Mouse (Mus musculus): ENCODE results near the gene Rdx.

Rdx gene

DNA sequence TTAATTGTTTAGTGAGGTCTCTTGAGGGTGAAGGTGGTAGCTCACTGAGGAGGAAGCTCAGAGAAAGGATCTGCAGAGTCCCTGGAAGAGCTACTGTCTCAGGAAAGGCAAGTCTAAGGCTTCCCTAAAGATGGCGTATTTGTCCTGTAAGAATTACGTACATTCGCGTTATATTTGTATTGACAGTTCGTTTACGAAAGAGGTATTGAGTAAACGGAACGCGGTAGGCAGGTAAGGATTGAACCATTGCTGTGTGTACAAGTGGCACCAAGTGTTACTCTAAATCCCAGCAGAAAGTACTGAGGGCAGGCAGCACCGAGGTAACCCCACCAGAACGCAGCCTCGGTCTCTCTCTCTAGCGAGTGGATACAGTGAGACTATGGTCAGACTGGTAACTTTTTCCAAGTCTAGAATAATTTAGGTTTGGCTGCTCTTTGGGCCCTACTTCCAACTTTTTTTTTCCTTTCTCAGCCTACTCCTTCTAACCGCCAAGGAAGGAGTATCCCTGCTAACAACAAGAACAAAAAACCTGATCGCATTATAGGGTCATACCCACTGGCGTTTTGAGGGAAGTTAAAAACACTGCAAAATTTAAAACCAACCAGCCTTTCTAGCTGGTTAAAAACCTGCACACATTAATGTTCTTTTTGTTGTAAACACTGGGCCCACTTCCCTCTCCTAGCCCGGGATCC, at the start of gene Rdx:
TSS of gene Rdx (plus strand) at position 45 of the 692 bp plus-strand sequence.
- DNase-seq (ENCODE audit: low spot score) = peak; percentile 12

DNA sequence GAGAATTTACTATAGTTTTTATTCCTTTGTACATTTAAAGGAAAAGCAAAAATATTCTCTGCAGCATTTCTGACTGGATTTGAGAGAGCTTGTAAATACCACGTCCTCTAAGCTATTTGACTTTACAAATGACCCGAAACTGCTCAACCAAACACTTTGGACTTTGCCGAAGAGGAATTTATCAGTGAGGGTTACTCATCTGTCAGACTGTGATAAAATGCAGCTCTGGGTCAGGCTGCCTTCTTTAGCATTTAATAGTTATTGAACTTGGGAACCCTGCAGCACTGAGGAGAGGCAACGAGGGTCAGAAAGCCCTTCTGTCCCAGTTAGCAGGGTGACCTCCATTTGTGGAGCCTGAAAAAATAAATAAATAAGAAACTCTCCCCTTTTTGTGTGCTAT, 43.5 kb upstream of the Rdx start:
- no peak for DNase-seq (ENCODE audit: low spot score)

DNA sequence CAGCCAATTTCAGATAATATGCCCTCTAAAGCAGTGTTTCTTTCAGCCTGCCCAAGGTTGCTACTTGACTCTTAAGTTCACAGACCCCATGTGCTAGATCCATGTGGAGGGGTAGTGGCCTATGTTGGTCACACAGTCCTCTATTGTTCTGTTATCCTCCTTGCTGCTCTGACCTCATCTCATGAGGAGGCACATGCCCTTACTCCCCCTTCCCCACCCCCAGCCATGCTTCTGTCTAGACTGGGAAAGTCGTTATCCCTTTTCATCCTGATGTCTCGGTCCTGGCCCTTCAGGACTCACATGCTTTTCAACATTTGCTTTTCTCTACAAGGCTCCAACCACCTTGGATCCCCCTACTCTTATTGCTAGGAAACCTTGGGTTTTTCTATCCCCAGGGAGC, 39.6 kb upstream of the Rdx start:
- DNase-seq (ENCODE audit: low spot score) = no peak

DNA sequence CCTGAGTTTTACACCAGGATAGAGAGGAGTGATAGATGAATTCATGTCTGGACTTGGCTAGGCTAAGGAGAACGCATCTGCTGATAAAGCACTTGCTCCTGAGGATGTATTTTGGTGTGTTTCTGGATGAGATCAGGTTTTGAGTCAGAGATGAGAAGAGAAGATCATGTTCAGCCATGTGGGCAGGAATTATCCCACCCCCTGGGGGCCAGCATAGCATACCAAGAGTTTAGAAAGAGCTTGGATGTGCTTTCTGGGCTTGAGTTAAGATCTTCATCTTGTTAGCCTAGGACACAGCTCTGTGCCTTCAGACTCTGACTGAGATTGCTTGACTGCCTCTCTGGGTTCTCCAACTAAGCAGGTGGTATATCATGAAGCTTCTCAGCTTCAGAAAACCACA, 38.5 kb upstream of the Rdx start:
- no peak for DNase-seq (ENCODE audit: low spot score)

DNA sequence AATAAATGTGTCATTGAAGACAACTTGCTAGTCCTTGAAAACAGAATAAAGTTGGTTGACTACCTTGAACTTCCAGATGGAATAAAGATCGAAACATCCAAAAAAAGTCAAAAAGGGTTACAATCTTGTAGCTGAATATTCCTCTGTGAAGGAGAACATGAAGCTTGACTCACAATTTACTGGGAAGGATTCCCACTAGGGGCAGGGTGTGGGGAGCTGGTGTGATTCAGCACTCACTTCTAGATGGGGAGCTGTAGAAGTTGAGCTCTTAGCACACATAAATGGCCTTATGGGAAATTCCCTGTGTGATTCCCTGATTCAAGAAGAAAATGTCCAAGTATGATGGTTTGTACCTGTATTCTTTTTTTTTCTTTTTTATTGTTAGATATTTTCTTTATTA, 34.7 kb upstream of the Rdx start:
- no peak for DNase-seq (ENCODE audit: low spot score)

DNA sequence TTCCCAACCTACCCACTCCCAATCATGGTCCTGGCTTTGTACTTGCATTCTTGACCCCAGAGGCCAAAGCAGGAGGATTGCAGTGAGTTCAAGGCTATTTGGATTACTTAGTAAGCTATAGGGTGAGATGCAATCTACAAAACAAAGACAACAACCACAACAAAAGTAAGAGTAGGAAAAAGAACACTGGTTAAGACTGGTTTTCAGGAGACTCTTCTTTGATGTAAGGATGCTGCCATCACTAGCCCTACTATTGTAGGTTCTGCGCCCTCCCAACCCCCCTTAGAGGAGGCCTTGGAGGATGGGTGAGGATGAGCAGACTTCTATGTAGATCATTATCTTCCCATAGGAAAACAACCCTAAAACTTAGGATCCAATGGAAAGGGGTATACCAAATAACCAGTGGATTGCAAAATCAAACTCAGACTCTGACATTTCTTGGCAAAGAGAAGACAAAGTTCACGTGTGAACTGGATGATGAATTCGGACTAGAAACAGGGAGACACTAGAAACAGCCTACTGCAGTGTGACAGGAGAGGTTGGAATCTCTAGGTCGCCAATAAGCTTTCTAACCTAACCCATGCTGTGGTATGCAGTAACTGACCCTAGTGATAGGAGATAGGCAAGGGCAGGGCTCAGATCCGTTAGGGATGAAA, 34.1 kb upstream of the Rdx start:
- no peak for DNase-seq (ENCODE audit: low spot score)

DNA sequence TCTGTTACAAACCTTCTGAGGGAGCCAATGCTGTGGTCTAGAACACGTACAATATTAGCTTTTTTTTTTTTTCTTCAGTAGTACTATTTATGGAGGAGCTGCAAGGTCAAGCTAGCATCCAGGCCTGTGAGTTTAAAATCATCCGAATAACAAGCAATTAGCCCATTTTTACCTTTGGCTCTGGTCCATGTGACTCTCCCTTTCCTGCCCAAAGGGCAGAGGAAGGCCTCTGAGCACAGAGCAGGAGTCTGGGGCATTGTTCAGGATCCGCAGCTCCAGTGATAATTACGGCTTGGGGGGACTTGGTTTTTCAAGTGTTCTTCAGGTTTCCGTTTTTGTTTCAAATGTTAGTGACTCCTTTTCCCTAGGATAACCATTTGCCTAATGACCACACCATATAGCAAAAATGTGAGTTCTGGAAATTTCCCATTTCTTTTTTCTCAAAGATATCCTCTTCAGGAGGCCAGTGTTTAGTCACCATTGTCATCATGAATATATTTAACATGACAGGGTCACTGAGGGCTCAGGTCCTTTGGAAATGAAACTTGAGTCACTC, 33.0 kb upstream of the Rdx start:
- no peak for DNase-seq (ENCODE audit: low spot score)

DNA sequence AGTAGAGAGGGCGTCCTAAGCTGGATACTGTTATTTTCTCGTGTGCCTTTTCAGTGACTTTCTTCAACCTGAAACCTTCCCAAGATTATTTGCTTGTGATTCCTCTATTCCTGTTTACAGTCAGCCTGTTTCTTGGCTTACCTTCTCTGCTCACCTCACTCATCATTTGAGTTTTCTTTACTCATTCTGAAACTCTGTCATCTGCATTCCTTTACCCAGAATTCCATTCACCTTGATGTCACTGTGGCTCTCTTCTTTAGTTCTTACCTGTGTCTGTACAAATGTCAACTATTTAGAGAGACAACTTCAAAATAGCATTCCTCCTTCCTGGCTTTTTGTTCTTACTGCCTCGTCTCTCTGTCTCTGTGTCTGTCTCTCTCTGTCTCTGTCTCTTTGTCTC, 29.9 kb upstream of the Rdx start:
- no peak for DNase-seq (ENCODE audit: low spot score)

DNA sequence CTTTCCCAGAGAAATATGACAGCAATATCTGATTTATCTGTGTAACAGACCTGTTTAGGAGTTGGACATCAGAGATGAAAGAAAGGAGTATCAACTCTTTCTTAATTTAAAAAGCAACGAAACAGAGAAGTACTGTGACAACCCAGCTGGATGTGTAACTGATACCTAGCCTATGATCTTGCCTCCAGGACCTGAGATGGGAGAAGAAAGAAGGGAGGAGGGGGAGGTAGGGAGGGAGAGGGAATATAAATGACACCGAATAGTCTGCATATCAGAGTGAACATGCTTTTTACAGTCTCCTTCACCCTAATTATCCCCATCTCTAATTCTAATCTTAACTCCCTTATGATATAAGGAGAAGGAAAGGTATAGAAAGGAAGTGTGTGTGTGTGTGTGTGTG, 29.1 kb upstream of the Rdx start:
- no peak for DNase-seq (ENCODE audit: low spot score)

DNA sequence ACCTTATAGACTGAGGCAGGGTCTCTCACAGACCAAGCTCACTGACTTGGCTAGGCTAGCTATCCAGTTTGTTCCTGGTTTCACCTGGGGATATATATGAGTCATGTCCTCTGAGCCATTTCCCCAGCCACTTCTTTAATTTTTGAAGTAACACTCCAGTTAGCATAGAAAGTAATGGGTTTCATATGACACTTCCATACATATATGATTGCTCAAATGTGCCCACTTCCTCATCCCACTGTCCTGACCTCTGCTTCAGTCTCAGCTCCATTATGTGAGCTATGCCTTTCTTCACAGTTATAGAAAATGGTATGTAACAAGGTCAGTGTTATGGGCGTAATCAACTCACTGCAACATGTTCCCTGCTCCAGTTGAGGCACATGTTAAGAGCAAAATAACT, 28.5 kb upstream of the Rdx start:
- no peak for DNase-seq (ENCODE audit: low spot score)

DNA sequence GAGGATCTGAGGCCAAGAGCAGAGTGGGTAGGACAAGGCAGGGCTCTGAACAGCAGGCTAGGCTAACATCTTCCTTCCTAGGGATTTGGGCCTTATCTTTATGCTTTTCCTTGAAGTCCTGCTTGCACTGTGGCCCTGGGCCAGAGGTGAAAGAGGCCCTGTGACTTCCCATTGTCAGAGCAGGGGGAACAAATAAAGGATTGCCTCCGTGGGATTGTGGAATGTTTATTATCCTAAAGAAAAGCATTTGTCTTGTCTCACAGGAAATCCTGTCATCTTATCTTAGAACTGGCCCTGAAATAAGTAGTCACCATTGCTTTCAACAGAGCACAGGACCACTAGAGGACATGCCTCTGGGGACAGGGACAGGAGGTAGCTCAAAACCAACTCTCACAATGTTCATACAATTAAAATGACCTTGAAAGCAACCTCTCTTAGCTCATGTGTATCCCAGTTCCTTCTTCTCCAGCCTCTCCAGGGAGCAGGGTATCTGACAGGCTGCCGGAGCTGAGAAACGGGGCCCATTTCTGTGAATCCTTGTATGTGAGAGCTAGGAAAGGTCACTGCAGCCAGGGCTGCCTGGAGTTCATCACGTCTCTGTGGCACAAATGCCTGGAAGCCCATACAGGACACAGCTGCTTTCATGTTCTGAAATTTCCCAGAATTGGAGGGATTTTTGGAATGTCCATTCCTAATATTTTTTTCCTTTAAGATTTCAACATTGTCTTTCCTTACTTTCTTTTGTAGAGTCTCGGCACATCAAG, 19.5 kb upstream of the Rdx start:
- no peak for DNase-seq (ENCODE audit: low spot score)

DNA sequence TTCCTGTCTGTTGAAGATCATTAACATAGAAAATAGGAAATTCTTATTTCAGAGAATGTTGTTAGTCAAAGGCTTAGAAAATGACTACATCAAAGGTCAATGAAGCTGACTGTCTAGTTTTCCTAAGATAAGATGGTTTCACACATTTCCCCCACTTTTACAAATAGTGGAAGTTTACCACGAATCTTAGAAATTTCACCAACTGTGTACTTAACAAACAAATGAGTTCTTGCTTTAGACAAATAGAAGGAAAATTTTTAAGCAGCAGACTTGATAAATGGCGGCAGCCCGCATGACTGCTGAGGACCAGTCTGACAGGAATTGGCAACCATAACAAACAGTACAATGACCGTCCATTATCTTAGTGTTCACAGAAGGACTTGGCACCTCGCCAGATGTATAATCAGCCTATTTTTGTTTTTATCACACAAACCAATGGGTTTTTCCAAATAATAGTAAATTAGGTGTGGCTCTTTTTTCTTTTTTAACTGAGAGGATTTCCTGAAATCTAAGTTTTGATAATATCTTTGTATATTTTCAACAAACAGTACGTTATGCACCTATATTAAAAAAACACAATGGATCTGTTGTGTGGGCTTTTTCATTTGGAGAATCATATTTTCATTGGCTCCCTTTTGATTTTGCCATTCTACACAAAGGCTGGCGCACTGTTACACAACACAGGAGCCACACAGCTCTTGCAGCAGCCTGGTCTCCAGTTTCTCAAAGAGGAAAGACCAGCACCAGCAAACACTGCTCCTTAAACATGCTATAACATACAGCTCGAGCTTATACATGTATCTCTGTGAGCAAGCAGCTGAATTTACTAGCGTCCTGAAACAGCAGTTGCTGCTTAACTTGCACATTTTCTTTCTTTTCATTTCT, 18.2 kb upstream of the Rdx start:
- DNase-seq (ENCODE audit: low spot score) = no peak

DNA sequence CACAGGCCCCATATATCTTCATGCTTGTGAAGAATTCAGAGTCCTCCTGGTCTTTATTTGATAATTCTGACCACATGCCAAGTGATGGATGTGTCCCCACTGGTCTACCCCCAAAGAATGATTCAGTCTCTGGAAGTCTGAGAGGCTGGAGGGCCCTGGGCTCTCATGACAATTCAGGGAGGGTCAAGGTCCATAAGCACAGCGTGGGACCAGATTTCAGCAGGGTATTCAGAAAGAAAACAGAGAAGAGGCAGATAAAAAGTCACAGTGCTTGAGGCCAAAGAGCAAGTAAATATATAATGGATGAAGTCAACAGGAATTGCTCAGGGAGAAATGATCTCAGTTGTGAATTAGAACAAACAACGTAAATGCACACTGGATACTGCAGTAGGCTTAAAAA, 15.5 kb upstream of the Rdx start:
- DNase-seq (ENCODE audit: low spot score) = no peak

DNA sequence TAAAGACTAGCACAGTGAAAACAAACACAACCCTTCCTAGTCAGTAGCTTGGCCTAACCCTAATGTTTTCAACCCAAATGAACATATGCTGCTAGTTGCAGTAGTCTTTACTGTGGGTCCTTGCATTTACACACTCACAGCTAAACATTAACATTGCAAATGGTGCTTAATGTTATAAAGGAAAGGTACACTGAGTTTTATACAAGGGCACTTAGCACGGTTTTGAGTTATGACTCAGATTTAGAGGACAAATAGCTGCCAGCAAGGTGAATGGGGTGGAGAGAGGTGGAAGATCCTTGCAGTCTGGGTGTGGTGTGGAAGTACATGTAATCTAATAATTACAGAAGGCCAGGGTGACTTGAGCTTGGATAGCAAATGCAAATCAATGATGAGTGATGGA, 9.5 kb upstream of the Rdx start:
- DNase-seq (ENCODE audit: low spot score) = no peak

DNA sequence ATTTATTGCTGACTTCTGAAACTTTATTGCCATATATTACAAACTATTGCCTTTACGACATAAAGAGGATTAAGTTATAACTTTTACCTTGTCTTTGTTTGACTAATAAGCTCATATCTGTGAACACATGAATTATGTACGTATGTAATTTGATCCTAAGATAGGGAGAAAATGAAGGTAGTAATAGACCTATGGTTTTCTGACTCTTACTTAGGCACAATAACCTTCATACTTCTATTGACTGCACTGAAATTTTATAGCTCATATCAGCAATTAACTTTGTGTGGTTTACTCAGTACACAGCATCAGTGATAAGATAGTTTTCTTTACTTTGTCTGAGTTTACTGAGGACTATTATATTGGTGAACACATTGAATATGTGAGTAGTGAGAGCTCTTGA, 5.3 kb upstream of the Rdx start:
- no peak for DNase-seq (ENCODE audit: low spot score)

DNA sequence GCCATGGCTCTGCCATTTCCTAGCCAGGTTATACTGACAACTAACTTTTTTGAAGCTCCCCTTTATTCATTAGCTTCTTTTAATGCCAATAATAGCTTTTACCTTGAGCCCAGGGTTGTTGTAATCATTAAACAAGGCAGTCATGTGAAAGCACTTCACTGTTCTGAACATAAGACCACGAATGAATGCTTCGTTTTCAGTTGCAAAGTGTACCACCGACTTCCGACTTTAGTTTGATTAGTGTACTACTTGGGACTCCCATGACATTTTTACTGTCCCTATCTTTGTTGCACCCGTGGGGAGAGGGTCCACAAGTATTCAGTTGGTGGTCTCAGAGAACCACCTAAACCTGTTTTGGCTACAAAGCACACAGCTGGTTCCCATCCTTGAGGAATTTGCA, 287 bp upstream of the Rdx start:
- no peak for DNase-seq (ENCODE audit: low spot score)

DNA sequence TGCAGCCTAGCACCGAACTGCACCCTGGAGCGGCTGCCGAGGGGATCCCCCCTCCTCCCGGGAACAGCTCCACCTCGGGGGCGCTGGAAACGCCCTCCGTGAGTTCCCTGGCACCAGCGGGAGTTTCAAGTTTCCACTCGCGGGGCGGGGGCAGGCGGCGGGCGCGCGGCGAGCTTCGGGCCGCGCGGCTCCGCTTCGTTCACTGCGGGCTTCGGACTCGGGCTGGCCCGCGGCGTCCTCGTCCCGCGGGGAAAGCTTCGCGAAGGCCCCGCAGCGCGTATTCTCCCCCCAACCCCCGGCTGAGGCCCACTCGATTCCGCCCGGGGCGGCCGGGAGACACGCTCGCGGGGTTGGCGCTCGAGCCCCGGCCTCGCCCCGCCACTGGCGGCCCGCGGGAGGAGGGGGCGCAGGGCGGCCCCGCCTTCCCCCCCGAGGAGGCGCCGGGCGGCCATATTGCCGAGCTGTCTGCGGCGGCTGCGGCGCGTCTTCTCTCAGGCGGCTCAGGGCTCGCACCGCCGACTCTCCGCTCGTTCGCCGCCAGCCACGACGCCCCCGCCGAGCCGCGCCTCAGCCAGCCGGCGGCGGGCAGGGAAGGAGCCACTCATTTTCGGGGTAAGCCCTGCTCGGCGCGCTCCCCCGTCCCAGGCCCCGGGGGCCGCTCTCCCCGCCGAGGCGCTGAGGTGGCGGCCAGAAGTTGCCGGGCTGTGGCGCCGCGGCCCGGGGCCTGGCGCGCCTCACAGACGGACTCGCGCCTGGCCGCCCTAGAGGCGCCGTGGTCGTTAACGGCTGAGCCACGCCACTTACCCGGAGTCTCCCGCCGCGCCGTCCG, 1.1 kb downstream of the Rdx start:
- DNase-seq (ENCODE audit: low spot score) = peak; percentile 76

DNA sequence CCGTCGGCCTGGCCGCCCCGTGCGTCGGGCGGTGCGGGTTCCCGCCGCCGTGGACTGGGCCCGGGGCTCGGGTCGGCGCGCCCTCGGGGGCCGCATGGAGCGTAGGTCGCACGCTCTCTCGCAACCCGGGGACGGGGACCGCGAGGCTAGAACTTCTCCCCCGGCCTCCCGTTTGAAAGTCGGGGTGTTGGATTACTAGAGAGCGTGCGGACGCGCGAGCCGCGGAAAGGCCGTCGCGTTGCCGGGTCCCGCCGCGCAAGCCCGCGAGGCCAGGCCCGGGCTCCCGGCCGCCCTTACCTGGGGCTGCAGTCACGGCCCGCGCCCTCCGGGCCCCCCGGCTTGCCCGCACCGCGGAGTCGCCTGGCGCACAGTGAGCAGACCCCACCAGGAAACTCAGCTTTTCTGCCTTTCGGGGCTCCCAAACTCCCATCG, 1.7 kb downstream of the Rdx start:
- DNase-seq (ENCODE audit: low spot score) = peak; percentile 32

DNA sequence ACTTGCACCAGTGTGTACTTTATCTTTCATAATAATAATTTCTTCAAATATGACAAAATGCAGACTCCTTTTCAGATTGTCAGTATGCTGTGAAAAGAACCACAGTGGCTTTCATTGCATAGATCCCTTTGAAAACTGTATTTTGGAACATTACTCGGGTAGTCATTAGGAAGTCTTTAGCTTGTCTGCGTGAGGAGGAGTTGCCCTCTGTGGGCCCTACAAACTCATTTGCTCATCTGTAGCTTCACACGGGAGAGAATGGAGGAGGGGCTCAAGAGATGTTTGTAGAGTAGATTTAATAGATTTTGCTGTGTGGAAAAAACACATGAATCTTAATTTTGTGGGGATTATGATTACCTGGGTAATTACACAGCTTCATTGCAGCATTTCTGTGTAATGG, 2.6 kb downstream of the Rdx start:
- DNase-seq (ENCODE audit: low spot score) = no peak

DNA sequence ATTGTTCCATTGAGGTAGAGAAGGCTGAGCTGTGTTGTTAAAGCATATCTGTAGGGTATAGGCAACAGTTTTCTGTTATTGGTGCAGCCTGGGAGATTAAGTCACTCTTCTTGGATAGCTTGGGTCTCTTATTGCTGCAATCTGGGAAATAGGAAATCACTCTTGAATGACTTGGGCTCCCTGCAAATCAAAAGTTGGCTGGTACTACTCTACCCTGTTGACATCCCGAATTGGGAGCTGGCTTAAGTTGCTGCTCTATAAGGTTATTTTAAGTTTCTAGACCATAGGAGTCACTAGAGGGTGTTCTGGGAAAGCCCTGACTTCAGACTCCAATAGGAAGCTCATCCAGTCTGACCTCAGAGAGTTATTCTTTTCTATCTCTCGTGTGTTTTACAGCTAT, 3.4 kb downstream of the Rdx start:
- DNase-seq (ENCODE audit: low spot score) = no peak

DNA sequence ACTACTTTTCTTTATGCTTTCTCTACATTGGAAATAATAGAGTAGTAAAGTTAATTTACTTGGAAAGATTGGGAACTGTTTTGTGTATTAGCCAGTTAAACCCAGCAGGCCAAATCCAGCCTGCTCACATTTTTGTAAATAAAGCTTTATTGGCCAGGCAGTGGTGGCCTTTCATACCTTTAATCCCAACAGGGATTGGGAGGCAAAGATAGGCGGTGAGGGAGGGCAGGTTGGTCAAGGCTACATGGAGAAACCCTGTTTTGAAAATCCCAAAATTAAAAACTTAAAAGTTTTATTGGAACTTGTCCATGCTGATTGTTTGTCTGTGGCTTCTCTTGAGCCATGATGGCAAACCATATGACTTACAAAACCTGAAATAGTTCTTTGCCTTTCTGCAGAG, 5.2 kb downstream of the Rdx start:
- DNase-seq (ENCODE audit: low spot score) = no peak

Data from ovary, postnatal 14 days (tissue).